Mouse (Mus musculus) midbrain, embryonic 12.5 days (tissue): ENCODE results near the gene Nudt3. TPM values are rescaled to one million over a fixed set of nuclear protein-coding genes. Genes with fewer than 3 reads are reported as not detected.

Experiments
- polyA plus RNA-seq: library from polyadenylated mRNA; unstranded; fragments of >200 nt; fragmentation: Nextera tagmentation; extraction: Ambion mirVana; gene quantifications from 2 replicates; pipeline ENCODE4 v1.2.1, GENCODE M21; 2016

Gene Nudt3
- polyA plus RNA-seq, 1 experiment from 2014 or later = 189 TPM

Other genes starting within 250 kb of the Nudt3 start
- gene Grm4, start 102.1 kb downstream of the Nudt3 start, polyA plus RNA-seq = 4.2 and 5.7 TPM in 2 replicates
- 213 and 215 TPM in 2 replicates for gene Hmga1, start 67.0 kb downstream of the Nudt3 start, polyA plus RNA-seq
- 18.9 and 20.7 TPM in 2 replicates for gene AI413582, start 57.7 kb downstream of the Nudt3 start, polyA plus RNA-seq
- gene RPS10-NUDT3, start 11.7 kb upstream of the Nudt3 start, polyA plus RNA-seq = not detected in 2 replicates
- 694 and 702 TPM in 2 replicates for gene Rps10, start 13.2 kb upstream of the Nudt3 start, polyA plus RNA-seq
- 6.3 and 6.7 TPM in 2 replicates for gene Pacsin1, start 32.0 kb upstream of the Nudt3 start, polyA plus RNA-seq
- gene Spdef, start 105.5 kb upstream of the Nudt3 start, polyA plus RNA-seq = 0.39 and 0.40 TPM in 2 replicates
- 12.4 and 12.9 TPM in 2 replicates for gene D17Wsu92e, start 197.2 kb upstream of the Nudt3 start, polyA plus RNA-seq
- gene Snrpc, start 214.7 kb upstream of the Nudt3 start, polyA plus RNA-seq = 350 and 358 TPM in 2 replicates
- gene Uhrf1bp1, start 232.9 kb upstream of the Nudt3 start, polyA plus RNA-seq = 8.3 and 9.2 TPM in 2 replicates